Mouse (Mus musculus): ENCODE measurements around the gene Fcgr3. TPM values are rescaled to one million over a fixed set of nuclear protein-coding genes. Genes with fewer than 3 reads are reported as not detected.
"Not testable (repeated sequence)": the region's sequence is repeated elsewhere in the genome, so short reads cannot be mapped to it uniquely, and the experiment has no call there.

The Fcgr3 gene
- 9.4 and 10.1 TPM in 2 replicates for polyA plus RNA-seq (2015; fragmentation: Nextera tagmentation; extraction: Ambion mirVana)

DNA sequence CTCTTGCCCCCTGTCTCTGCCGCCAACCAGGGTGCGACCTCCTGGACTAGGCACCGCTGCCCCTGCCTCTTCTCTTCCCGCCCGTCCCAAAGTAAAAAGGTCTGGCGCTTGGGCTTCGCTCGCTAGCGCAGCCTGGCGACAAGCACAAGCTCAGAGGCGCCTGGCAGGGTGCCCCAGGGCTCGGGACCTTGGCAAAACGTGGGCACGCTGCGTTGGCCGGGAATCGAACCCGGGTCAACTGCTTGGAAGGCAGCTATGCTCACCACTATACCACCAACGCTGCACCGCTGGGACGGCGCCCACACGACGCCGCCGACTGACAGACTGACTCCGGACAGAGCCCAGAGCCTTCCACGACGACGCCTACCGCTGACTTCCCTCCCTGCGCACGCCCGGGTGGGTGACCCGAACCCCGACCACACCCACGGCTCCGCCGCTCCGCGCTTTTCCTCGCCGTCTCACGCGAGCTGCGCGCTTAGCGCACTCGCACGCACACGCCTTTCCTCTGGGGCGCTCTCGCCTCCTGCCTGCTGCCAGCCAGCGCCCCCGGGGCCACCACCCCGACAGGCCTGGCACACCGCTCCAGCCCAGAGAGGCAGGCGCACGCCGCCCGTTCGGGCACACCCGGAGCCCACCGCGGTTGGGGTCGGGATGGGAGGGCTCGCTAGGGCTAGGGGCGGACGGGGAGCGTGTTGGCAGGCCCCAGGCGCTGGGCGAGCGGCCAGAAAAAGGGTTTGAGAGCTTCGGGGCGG lies at the start of gene Fcgr3:
TSS of gene Fcgr3 (minus strand) at position 445 of the 752 bp plus-strand sequence.
- Histone ChIP-seq H3K9ac (peak within 1 kb of the TSS; percentile 1; the same call in 1 of the 2 replicates), H3K27me3 (peaks cover 45% of the 10 kb centered on the region), H3K4me2 (peak within 1 kb of the TSS; percentile 55), H3K4me3 (peak within 1 kb of the TSS; percentile 38)
- H3K4me1 ChIP-seq, H3K27ac ChIP-seq, H3K9me3 ChIP-seq, H3K36me3 ChIP-seq: not testable (repeated sequence)
- 2% methylated on average over 43 of the region's 75 CpGs for WGBS
- peak; percentile 52 for ATAC-seq (ENCODE audit: insufficient number of reproducible peaks, insufficient read depth, low FRiP score, low TSS enrichment, low read depth)

DNA sequence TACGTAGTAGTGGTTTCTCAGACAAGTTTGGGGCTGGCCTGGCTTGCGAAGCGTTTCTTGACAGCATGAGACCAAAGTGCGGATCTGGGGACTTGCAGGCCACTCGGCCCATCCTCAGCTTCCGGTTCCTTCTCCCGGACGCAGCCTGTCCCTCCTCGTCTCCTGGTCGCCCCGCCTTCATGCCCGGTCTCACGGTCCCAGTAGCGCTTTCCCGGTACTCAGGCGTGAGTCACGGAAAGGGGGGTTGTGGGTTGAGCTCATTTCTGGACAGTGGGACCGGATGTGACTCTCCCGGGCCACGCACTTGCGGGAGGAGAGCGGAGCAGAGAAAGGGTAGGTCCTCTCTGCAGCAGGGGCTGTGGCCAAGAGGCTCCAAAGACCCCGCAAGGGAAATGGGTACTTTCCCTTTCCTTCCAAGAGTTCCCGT lies 49.2 kb upstream of the Fcgr3 start, which contains the start of gene Cfap126:
TSS of gene Cfap126 (plus strand) at position 46 of the 427 bp plus-strand sequence.
- Histone ChIP-seq H3K27ac (peak within 1 kb of the TSS; percentile 75), H3K9ac (peak within 1 kb of the TSS; percentile 78), H3K36me3 (no peaks in the 10 kb centered on the region), H3K4me3 (peak within 1 kb of the TSS; percentile 60), H3K4me2 (peak within 1 kb of the TSS; percentile 79), H3K9me3 (no peaks in the 10 kb centered on the region), H3K27me3 (no peaks in the 10 kb centered on the region), H3K4me1 (peaks cover 3% of the 10 kb centered on the region)
- WGBS: under 1% methylated on average over 24 of the region's 24 CpGs
- ATAC-seq (ENCODE audit: insufficient number of reproducible peaks, insufficient read depth, low FRiP score, low TSS enrichment, low read depth): no peak

DNA sequence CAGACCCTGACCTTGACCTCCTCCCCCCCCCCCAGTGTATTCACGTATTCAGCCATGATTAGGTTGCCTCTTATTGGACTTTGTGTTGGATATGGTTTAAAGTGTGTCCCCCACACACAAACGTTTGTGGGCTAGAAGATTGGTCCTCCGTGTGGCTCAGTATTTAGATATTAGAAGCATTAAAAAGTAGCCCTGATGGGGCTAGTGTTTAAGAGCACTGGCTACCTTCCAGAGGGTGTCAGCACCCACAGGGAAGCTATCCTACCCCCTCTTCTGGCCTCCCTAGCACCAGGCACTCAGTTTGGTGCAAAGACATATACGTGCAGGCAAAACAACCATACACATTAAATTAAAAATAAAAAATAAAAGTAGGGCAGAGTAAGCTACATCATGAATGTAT lies 48.3 kb upstream of the Fcgr3 start:
- Histone ChIP-seq H3K4me1 (peaks cover 3% of the 10 kb centered on the region), H3K9me3 (no peaks in the 10 kb centered on the region), H3K27ac (no peak overlapping the region), H3K4me3 (no peak overlapping the region), H3K27me3 (no peaks in the 10 kb centered on the region), H3K36me3 (no peaks in the 10 kb centered on the region), H3K9ac (no peak overlapping the region), H3K4me2 (no peak overlapping the region)
- no peak for ATAC-seq (ENCODE audit: insufficient number of reproducible peaks, insufficient read depth, low FRiP score, low TSS enrichment, low read depth)
- WGBS: 75% methylated on average over 4 of the region's 4 CpGs

DNA sequence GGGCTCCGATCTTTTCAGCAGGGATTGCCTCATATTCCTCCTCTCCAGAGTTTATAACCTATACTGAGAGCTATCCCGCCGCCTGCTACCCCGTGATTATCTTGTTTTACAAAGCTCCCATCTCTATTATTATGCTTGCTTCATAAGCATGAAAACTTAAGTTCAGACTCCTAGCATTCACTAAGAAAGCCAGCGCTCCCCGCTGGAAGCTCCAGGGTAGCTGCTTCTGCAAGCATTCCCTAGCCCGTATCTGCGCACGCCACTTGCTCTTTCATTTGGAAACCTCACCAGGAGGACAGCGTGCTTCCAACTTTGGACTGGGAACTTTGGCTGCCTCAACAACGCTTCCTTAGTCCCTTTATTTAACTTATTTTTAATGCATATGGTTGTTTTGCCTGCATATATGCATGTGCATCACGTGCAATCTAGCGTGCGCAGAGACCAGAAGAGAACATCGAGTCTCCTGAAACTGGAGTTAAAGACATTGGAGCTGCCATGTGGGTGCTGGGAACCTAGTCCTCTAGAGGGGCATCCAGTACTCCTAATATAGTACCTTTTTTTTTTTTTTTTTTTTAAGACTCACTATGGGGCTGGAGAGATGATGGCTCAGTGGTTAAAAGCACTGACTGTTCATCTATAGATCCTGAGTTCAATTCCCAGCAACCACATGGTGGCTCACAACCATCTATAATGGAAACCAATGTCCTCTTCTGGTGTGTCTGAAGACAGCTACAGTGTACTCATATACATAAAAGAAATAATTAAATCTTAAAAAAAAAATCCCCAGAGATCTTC lies 47.2 kb upstream of the Fcgr3 start:
- peak overlapping the region; percentile 61 for H3K4me2 ChIP-seq
- no peak for ATAC-seq (ENCODE audit: insufficient number of reproducible peaks, insufficient read depth, low FRiP score, low TSS enrichment, low read depth)
- no peaks in the 10 kb centered on the region for H3K27me3 ChIP-seq
- H3K9me3 ChIP-seq: no peaks in the 10 kb centered on the region
- peak overlapping the region; percentile 59 for H3K4me3 ChIP-seq
- peak overlapping the region; percentile 70 for H3K9ac ChIP-seq
- 2% methylated on average over 15 of the region's 15 CpGs for WGBS
- H3K4me1 ChIP-seq: peaks cover 3% of the 10 kb centered on the region
- peak overlapping the region; percentile 84 for H3K27ac ChIP-seq
- H3K36me3 ChIP-seq: no peaks in the 10 kb centered on the region

DNA sequence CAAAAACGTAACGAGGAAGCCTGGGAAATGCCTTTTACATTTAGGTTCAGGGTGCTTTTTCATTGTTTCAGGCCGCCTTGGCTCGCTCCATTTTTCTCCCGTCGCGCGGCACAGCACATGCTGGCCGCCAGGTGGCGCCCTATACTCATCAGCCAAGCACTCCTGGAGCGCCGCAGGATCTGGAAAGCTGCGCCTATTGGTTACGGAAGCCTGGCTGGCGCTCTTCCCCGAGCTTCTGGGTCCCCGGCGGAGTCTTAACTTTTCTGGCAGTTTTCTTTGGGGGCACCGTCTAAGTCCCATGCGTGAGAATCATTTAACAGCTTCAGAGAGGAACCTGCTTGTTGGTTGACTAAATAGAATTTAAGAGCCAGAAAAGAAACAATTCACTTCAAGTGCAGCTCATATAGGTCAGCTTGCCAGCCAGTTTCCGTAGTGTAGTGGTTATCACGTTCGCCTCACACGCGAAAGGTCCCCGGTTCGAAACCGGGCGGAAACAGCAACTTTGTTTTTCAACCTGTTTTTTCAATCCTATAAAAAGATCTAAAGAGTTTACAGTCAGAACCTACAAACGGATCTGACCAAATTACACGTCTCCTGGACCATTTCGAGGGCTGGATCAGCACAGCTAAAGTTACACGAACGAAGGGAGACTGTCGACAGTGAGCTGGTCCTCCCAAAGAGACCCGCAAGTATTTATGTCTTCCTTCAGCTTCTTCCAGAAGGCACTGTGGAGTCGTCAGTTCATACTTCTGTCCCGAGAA lies 46.5 kb upstream of the Fcgr3 start:
- Histone ChIP-seq H3K4me3 (peak overlapping the region; percentile 59), H3K4me2 (peak overlapping the region; percentile 61), H3K9me3 (no peaks in the 10 kb centered on the region), H3K4me1 (peaks cover 3% of the 10 kb centered on the region), H3K27me3 (no peaks in the 10 kb centered on the region), H3K36me3 (no peaks in the 10 kb centered on the region), H3K27ac (peak overlapping the region; percentile 84), H3K9ac (peak overlapping the region; percentile 70)
- peak; percentile 91 for ATAC-seq (ENCODE audit: insufficient number of reproducible peaks, insufficient read depth, low FRiP score, low TSS enrichment, low read depth)
- under 1% methylated on average over 38 of the region's 38 CpGs for WGBS

DNA sequence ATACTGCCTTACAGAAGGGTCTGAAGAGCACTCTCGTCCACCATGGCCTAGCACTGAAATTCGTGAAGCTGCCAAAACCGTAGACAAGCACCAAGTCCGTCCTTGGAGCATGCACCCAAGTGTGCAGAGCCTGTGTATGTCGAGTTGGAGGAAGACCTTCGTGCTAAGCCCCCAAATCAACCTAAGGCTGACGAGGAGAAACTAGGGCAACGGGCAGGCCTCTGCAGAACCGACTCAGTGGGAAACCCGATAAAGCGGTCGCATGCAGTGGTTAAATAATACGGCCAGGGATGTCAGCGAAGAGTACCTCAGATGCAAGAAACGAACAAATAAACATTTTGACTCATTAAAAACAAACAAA lies 45.9 kb upstream of the Fcgr3 start:
- Histone ChIP-seq H3K27ac (peak overlapping the region; percentile 84), H3K9ac (peak overlapping the region; percentile 70), H3K36me3 (no peaks in the 10 kb centered on the region), H3K4me1 (peaks cover 3% of the 10 kb centered on the region), H3K27me3 (no peaks in the 10 kb centered on the region), H3K4me2 (peak overlapping the region; percentile 61), H3K9me3 (no peaks in the 10 kb centered on the region), H3K4me3 (peak overlapping the region; percentile 59)
- WGBS: 8% methylated on average over 15 of the region's 15 CpGs
- ATAC-seq (ENCODE audit: insufficient number of reproducible peaks, insufficient read depth, low FRiP score, low TSS enrichment, low read depth): no peak

DNA sequence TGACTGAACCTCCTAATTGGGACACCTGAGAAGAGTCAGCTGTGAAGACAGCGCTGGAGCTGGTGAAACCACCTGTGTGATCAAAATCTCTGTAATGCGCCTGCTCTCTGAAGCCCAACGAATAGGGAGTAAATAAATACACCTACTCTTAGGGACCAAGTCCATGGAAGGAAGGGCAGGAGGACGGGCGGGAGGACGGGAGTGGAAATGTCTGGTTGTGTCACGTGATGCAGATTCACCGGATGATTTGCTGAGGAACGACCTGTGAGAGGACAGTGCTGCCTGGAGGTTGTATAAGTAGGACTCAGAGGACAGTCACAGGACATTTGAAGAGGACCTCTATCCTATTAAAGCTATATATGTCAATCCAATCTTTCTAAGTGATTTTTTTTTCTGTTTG lies 44.9 kb upstream of the Fcgr3 start:
- Histone ChIP-seq H3K9me3 (no peaks in the 10 kb centered on the region), H3K9ac (no peak overlapping the region), H3K27ac (no peak overlapping the region), H3K4me2 (peak overlapping the region; percentile 18; the same call in 1 of the 2 replicates), H3K36me3 (no peaks in the 10 kb centered on the region), H3K27me3 (no peaks in the 10 kb centered on the region), H3K4me3 (no peak overlapping the region), H3K4me1 (peaks cover 3% of the 10 kb centered on the region)
- WGBS: 36% methylated on average over 9 of the region's 9 CpGs
- ATAC-seq (ENCODE audit: insufficient number of reproducible peaks, insufficient read depth, low FRiP score, low TSS enrichment, low read depth): no peak

DNA sequence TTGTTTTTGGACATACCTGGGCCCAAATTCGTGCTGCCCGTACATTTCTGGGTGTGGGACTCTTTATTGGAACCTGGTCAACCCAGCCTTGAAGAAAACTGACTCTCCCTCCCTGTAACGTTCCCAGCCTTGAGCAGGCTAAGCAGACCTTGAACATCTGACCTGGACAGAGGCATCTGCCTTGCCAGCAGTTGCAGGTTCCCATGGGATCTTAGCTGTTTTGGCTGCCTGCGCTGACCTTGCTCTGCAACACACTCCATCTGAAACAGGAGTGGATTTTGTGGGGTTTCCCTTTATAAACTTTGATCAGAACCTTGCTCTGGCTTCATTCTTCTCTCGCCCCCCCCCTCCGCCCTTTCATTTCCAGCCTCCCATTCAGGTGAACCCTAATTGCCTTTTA lies 40.5 kb upstream of the Fcgr3 start:
- Histone ChIP-seq H3K36me3 (no peaks in the 10 kb centered on the region), H3K9ac (no peak overlapping the region), H3K4me3 (no peak overlapping the region), H3K27ac (no peak overlapping the region), H3K27me3 (no peaks in the 10 kb centered on the region), H3K4me1 (peaks cover 12% of the 10 kb centered on the region), H3K4me2 (no peak overlapping the region), H3K9me3 (no peaks in the 10 kb centered on the region)
- WGBS: 69% methylated on average over 6 of the region's 6 CpGs
- ATAC-seq (ENCODE audit: insufficient number of reproducible peaks, insufficient read depth, low FRiP score, low TSS enrichment, low read depth): no peak

DNA sequence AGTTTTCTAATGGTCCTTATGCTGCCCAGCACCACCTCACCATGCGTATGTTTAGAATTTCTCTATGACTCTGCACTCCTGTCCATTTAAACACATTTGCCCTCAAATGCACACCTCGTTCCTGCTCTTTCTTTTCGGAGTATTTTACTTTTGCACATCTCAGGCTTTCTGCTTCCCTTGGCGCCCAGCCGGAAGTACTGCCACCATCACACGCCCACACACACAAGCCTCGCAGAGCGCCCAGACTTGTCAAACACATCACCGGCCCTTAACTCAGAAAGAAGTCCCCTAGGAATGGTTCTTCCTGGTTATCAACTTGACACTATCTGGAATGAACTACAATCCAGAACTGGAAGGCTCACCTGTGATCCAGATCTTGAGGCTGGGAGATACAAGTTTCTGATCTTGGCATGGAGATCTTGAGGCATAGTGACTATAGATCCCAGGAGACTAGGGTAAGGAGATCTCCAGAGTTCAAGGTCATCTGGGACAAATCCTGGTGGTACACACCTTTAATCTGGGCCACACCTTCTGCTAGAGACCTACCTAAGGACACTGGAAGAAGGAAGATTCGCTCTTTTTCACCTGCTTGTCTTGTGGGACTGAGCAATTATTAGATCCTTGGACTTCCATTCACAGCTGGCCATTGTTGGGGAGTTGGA lies 38.6 kb upstream of the Fcgr3 start:
- Histone ChIP-seq H3K4me2 (peak overlapping the region; percentile 65), H3K4me3 (peak overlapping the region; percentile 67), H3K27me3 (no peaks in the 10 kb centered on the region), H3K4me1 (peaks cover 12% of the 10 kb centered on the region), H3K27ac (0 out of 2 replicates have a peak overlapping the region, but pooled peaks have one; percentile 44), H3K36me3 (no peaks in the 10 kb centered on the region), H3K9ac (peak overlapping the region; percentile 41), H3K9me3 (no peaks in the 10 kb centered on the region)
- 9% methylated on average over 10 of the region's 10 CpGs for WGBS
- ATAC-seq (ENCODE audit: insufficient number of reproducible peaks, insufficient read depth, low FRiP score, low TSS enrichment, low read depth): peak; percentile 12; the same call in 1 of the 2 replicates

DNA sequence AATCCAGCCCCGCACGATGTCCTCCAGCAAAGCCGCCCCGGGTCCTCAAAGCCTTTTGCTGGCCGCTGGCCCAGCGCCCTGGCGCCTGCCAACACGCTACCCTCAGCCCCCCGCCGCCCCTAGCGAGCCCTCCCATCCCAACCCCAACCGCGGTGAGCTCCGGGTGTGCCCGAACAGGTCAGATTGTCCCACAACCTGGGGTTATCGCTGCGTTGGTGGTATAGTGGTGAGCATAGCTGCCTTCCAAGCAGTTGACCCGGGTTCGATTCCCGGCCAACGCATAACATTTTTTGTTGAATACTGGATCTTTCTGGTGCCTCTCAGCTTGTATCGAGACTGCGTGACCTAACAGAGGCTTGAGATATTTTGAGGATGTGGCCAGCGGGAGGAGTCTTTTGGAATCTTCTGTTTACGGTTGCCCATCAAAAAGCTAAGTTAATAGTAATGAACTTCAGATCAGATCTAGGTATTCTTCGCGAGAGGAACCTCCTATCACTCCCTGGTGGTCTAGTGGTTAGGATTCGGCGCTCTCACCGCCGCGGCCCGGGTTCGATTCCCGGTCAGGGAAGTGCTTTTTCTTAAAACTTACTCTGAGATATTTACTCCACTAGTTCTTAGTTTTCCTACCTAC lies 37.9 kb upstream of the Fcgr3 start:
- H3K36me3 ChIP-seq: no peaks in the 10 kb centered on the region
- under 1% methylated on average over 35 of the region's 35 CpGs for WGBS
- H3K4me1 ChIP-seq: peaks cover 12% of the 10 kb centered on the region
- peak overlapping the region; percentile 65 for H3K4me2 ChIP-seq
- peak overlapping the region; percentile 68 for H3K9ac ChIP-seq
- no peaks in the 10 kb centered on the region for H3K9me3 ChIP-seq
- ATAC-seq (ENCODE audit: insufficient number of reproducible peaks, insufficient read depth, low FRiP score, low TSS enrichment, low read depth): peak; percentile 91
- peak overlapping the region; percentile 67 for H3K4me3 ChIP-seq
- H3K27me3 ChIP-seq: no peaks in the 10 kb centered on the region
- H3K27ac ChIP-seq: peak overlapping the region; percentile 64
